Mouse (Mus musculus): ENCODE data around the gene Tnfrsf1a. TPM values are rescaled to one million over a fixed set of nuclear protein-coding genes. Genes with fewer than 3 reads are reported as not detected.

The Tnfrsf1a gene
- polyA plus RNA-seq, 1 experiment: 126 TPM

DNA sequence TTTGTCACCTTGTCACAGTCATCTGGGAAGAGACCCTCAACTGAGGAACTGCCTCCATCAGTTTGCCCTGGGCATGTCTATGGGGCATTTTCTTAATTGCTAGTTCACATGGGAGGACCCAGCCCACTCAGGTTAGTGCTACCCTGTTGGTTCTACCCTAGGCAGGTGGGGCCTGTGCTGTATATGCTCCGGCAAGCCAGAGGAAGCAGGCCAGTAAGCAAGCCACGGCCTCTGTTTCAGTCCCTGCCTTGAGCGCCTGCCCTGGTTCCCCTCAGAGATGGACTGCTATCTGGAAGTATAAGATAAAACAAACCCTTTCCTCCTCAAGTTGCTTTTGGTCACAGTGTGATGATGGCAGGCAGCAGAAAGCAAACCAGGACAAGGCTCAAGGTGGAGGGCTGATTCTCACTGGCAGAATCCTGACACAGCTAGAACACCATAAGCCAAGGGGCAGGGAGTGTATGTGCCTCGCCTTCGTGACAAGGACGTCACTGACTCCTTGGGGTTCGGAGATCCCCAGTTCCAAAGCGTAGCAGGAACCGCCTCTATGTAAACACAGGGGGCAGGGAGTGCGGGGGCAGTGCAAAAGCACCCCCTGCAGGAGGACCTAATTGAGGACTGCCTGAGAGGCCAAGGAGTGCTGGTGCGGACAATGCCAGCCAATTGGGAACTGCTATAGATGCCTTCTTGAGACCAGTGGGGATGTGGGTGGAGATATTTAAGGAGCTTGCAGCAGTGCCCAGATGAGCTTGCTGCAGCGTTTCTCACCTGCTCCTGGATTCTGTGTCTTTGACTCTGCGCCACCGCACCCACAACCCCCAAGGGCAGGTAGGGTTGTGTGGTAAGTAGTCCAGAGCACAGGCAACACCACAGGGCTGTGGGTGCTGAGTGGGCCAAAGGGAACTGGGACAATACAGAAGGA, 56.6 kb downstream of the Tnfrsf1a start:
- no peak overlapping the region for H3K27ac ChIP-seq (ENCODE audit: insufficient read depth, low read length)
- H3K4me1 ChIP-seq (ENCODE audit: control insufficient read depth, insufficient read depth, low read length): no peaks in the 10 kb centered on the region; the same call in 1 of the 2 replicates
- H3K4me3 ChIP-seq (ENCODE audit: insufficient read depth, low read length): no peak overlapping the region
- TF ChIP-seq CTCF (IDR thresholded peaks at IDR 0.05; ENCODE audit: borderline replicate concordance, insufficient read depth, low read length) (no peak), POLR2A (IDR thresholded peaks at IDR 0.05; ENCODE audit: low read depth, low read length) (no peak)

GRCm38 (mm10) chr6:125407224-125407623, 58.1 kb downstream of the Tnfrsf1a start:
- Histone ChIP-seq H3K4me1 (ENCODE audit: control insufficient read depth, insufficient read depth, low read length) (peaks cover 4% of the 10 kb centered on the region; the same call in 1 of the 2 replicates), H3K4me3 (ENCODE audit: insufficient read depth, low read length) (no peak overlapping the region), H3K27ac (ENCODE audit: insufficient read depth, low read length) (peak overlapping the region; percentile 15; the same call in 1 of the 2 replicates)
- no peak for TF ChIP-seq POLR2A (IDR thresholded peaks at IDR 0.05; ENCODE audit: low read depth, low read length)
- no peak for TF ChIP-seq CTCF (IDR thresholded peaks at IDR 0.05; ENCODE audit: borderline replicate concordance, insufficient read depth, low read length)

- Histone ChIP-seq H3K4me3 (ENCODE audit: insufficient read depth, low read length) (no peak overlapping the region), H3K27ac (ENCODE audit: insufficient read depth, low read length) (peak overlapping the region; percentile 15; the same call in 1 of the 2 replicates), H3K4me1 (ENCODE audit: control insufficient read depth, insufficient read depth, low read length) (peaks cover 4% of the 10 kb centered on the region; the same call in 1 of the 2 replicates)
- TF ChIP-seq CTCF (IDR thresholded peaks at IDR 0.05; ENCODE audit: borderline replicate concordance, insufficient read depth, low read length) (no peak), POLR2A (IDR thresholded peaks at IDR 0.05; ENCODE audit: low read depth, low read length) (no peak)
Measured at GRCm38 (mm10) chr6:125407657-125408056, 58.5 kb downstream of the Tnfrsf1a start.

DNA sequence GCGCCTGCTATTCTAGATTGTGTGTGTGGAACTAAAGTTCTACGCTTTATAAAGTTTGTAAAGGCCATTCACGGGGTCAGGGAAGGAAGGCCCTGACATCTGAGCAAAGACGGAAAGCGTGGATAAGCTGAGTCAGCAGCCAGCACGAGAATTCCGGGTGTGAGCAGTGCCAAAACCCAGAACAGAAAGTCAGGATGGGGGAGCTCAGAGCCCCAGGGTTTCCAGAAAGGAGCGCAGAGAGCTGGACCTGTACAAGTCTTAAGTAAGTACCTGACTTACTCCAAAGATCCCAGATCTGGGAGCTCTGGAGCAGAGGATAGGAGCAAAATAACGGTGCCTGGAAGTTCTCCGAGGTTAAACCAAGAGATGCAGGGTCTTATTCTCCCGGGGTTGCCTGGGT, 61.4 kb downstream of the Tnfrsf1a start:
- Histone ChIP-seq H3K27ac (ENCODE audit: insufficient read depth, low read length) (no peak overlapping the region), H3K4me3 (ENCODE audit: insufficient read depth, low read length) (no peak overlapping the region), H3K4me1 (ENCODE audit: control insufficient read depth, insufficient read depth, low read length) (0 out of 2 replicates have a peak, but pooled peaks cover 6% of the 10 kb centered on the region)
- no peak for TF ChIP-seq CTCF (IDR thresholded peaks at IDR 0.05; ENCODE audit: borderline replicate concordance, insufficient read depth, low read length)
- no peak for TF ChIP-seq POLR2A (IDR thresholded peaks at IDR 0.05; ENCODE audit: low read depth, low read length)

DNA sequence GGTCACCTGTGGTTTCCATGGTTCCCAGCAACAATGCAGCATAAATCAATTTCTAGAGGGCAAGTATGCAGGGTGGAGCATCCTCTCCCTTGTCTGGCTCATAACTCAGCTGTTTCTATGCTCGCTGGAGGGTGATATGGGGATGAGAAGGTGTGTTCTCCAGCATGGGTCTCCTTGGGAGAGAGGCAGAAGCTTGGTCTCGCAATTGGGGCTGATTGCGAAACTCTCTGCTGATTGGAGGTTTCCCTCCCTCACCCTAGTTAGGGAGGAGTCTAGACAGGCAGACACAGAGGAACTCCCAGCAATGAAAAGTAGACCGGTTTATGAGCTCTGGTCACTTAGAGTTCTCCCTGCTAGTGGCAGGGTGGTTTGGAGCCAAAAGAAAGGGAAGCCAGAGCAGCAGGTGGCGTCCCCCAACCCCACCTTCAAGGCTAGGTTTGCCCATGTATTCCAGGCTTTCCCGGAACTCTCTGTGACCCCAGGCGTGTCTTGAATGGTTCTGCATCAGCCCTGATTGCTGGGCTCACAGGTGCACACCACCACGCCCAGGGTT, 61.9 kb downstream of the Tnfrsf1a start:
- Histone ChIP-seq H3K4me3 (ENCODE audit: insufficient read depth, low read length) (no peak overlapping the region), H3K27ac (ENCODE audit: insufficient read depth, low read length) (no peak overlapping the region), H3K4me1 (ENCODE audit: control insufficient read depth, insufficient read depth, low read length) (0 out of 2 replicates have a peak, but pooled peaks cover 6% of the 10 kb centered on the region)
- no peak for TF ChIP-seq CTCF (IDR thresholded peaks at IDR 0.05; ENCODE audit: borderline replicate concordance, insufficient read depth, low read length)
- no peak for TF ChIP-seq POLR2A (IDR thresholded peaks at IDR 0.05; ENCODE audit: low read depth, low read length)

GRCm38 (mm10) chr6:125411661-125412060, 62.5 kb downstream of the Tnfrsf1a start:
- 0 out of 2 replicates have a peak, but pooled peaks cover 6% of the 10 kb centered on the region for H3K4me1 ChIP-seq (ENCODE audit: control insufficient read depth, insufficient read depth, low read length)
- TF ChIP-seq POLR2A (IDR thresholded peaks at IDR 0.05; ENCODE audit: low read depth, low read length) (no peak), CTCF (IDR thresholded peaks at IDR 0.05; ENCODE audit: borderline replicate concordance, insufficient read depth, low read length) (no peak)
- H3K4me3 ChIP-seq (ENCODE audit: insufficient read depth, low read length): no peak overlapping the region
- no peak overlapping the region for H3K27ac ChIP-seq (ENCODE audit: insufficient read depth, low read length)

Other genes with a start within 250 kb of the Tnfrsf1a start
- 35.9 and 41.6 TPM in 2 replicates for gene Nop2, start 217.5 kb upstream of the Tnfrsf1a start, polyA plus RNA-seq (2011; ENCODE audit: insufficient read length, low read depth, missing spikeins)
- gene Iffo1, start 204.1 kb upstream of the Tnfrsf1a start, polyA plus RNA-seq (2011; ENCODE audit: insufficient read length, low read depth, missing spikeins): 10.4 and 12.0 TPM in 2 replicates
- gene Gapdh, start 182.9 kb upstream of the Tnfrsf1a start, polyA plus RNA-seq (2011; ENCODE audit: insufficient read length, low read depth, missing spikeins): 571 and 859 TPM in 2 replicates
- gene Ncapd2, start 157.7 kb upstream of the Tnfrsf1a start, polyA plus RNA-seq (2011; ENCODE audit: insufficient read length, low read depth, missing spikeins): 75.8 and 137 TPM in 2 replicates
- 76.2 and 76.9 TPM in 2 replicates for gene Mrpl51, start 157.6 kb upstream of the Tnfrsf1a start, polyA plus RNA-seq (2011; ENCODE audit: insufficient read length, low read depth, missing spikeins)
- 4.2 and 4.3 TPM in 2 replicates for gene Vamp1, start 133.8 kb upstream of the Tnfrsf1a start, polyA plus RNA-seq (2011; ENCODE audit: insufficient read length, low read depth, missing spikeins)
- 5.7 and 6.3 TPM in 2 replicates for gene Tapbpl, start 117.5 kb upstream of the Tnfrsf1a start, polyA plus RNA-seq (2011; ENCODE audit: insufficient read length, low read depth, missing spikeins)
- not detected in 2 replicates for gene Cd27, start 112.4 kb upstream of the Tnfrsf1a start, polyA plus RNA-seq (2011; ENCODE audit: insufficient read length, low read depth, missing spikeins)
- not detected in 2 replicates for gene Tuba3a, start 63.3 kb upstream of the Tnfrsf1a start, polyA plus RNA-seq (2011; ENCODE audit: insufficient read length, low read depth, missing spikeins)
- 67.1 and 77.6 TPM in 2 replicates for gene Ltbr, start 35.5 kb upstream of the Tnfrsf1a start, polyA plus RNA-seq (2011; ENCODE audit: insufficient read length, low read depth, missing spikeins)
- gene Scnn1a, start 28.7 kb upstream of the Tnfrsf1a start, polyA plus RNA-seq (2011; ENCODE audit: insufficient read length, low read depth, missing spikeins): 0.48 and 0.70 TPM in 2 replicates
- gene Plekhg6, start 31.4 kb downstream of the Tnfrsf1a start, polyA plus RNA-seq (2011; ENCODE audit: insufficient read length, low read depth, missing spikeins): 0.15 TPM in 1 of 2 replicates, not detected in the other
- 170 and 246 TPM in 2 replicates for gene Cd9, start 145.4 kb downstream of the Tnfrsf1a start, polyA plus RNA-seq (2011; ENCODE audit: insufficient read length, low read depth, missing spikeins)
- gene Vwf, start 197.4 kb downstream of the Tnfrsf1a start, polyA plus RNA-seq (2011; ENCODE audit: insufficient read length, low read depth, missing spikeins): 0.15 TPM in 1 of 2 replicates, not detected in the other

Measured in embryonic fibroblast, embryonic 13.5 days (primary cell).